Mouse (Mus musculus) C2C12 (cell line): ENCODE measurements around the gene Ppif. TPM values are rescaled to one million over a fixed set of nuclear protein-coding genes. Genes with fewer than 3 reads are reported as not detected.

ENCODE experiments used
- H3K27me3 ChIP-seq: one replicate; pipeline ENCODE4 v1.6.1; 2011; ENCODE audit not compliant: control insufficient read depth, insufficient read depth, insufficient read length
- H3K36me3 ChIP-seq: one replicate; pipeline ENCODE4 v1.6.1; 2011; ENCODE audit not compliant: control insufficient read depth, insufficient read depth
- H3K4me3 ChIP-seq: one replicate; pipeline ENCODE4 v1.5.1; 2011; ENCODE audit warnings: mild to moderate bottlenecking, control low read depth; ENCODE audit not compliant: poor library complexity, insufficient read depth, severe bottlenecking
- H3K79me2 ChIP-seq: one replicate; pipeline ENCODE4 v1.6.1; 2011; ENCODE audit not compliant: control insufficient read depth, insufficient read depth
- H3K79me3 ChIP-seq: one replicate; pipeline ENCODE4 v1.6.1; 2011; ENCODE audit warnings: low read depth, control low read depth
- H3ac ChIP-seq: one replicate; pipeline ENCODE3; 2011; ENCODE audit warnings: low read depth; ENCODE audit not compliant: control insufficient read depth, insufficient read length
- CEBPB ChIP-seq: IDR thresholded peaks from one replicate; pipeline ENCODE4 v1.6.1; 2011; ENCODE audit warnings: low read depth, mild to moderate bottlenecking, control low read depth, moderate library complexity
- CTCF ChIP-seq: IDR thresholded peaks from one replicate; pipeline ENCODE4 v1.5.1; 2011; ENCODE audit not compliant: control insufficient read depth, insufficient read depth, insufficient read length
- FOSL1 ChIP-seq: IDR thresholded peaks from one replicate; pipeline ENCODE4 v1.8.0; 2011; ENCODE audit warnings: mild to moderate bottlenecking, low read length; ENCODE audit not compliant: poor library complexity, insufficient read depth, severe bottlenecking
- MAX ChIP-seq: IDR thresholded peaks from one replicate; pipeline ENCODE4 v1.6.1; 2011; ENCODE audit warnings: mild to moderate bottlenecking, control low read depth
- MYOD1 ChIP-seq: IDR thresholded peaks from one replicate; pipeline ENCODE4 v1.6.1; 2011; ENCODE audit warnings: low read depth; ENCODE audit not compliant: control insufficient read depth, insufficient read length
- MYOG ChIP-seq: IDR thresholded peaks from one replicate; pipeline ENCODE4 v1.6.1; 2011; ENCODE audit not compliant: control insufficient read depth, insufficient read length; ENCODE audit errors: extremely low read depth
- USF1 ChIP-seq: IDR thresholded peaks from one replicate; pipeline ENCODE4 v1.6.1; 2011; ENCODE audit warnings: low read depth, mild to moderate bottlenecking, control low read depth, moderate library complexity
- polyA plus RNA-seq: library from polyadenylated mRNA; unstranded; fragments of >200 nt; fragmentation: generic; extraction: Trizol; gene quantifications from one replicate; pipeline ENCODE4 v1.2.1, GENCODE M21; 2012; ENCODE audit warnings: missing spikeins

Ppif gene
- polyA plus RNA-seq, 1 experiment: 21.4 TPM

DNA sequence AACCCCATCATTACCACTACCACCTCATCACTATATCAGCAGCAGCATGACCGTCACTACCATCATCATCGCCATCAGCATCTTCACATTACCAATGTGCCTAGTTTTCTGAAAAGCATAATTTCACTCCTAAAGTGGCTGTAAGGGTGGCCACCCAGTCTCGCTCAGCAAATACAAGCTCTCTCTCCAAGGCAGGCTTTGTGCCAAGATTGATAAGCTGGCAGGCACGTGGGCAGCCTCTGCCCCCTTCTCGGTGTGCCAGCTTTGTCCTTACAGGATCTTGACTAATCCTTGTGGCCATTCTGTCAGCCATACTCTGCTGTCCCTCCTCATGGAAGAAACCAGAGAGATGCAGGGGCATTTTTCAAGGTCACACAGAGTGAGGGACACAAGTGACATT lies 49.0 kb downstream of the Ppif start:
- no peak overlapping the region for H3K4me3 ChIP-seq
- H3K79me2 ChIP-seq: peaks cover 40% of the 10 kb centered on the region
- H3ac ChIP-seq: no peak overlapping the region
- H3K36me3 ChIP-seq: peaks cover 81% of the 10 kb centered on the region
- no peak for TF ChIP-seq CEBPB
- H3K79me3 ChIP-seq: peaks cover 15% of the 10 kb centered on the region
- H3K27me3 ChIP-seq: no peaks in the 10 kb centered on the region

DNA sequence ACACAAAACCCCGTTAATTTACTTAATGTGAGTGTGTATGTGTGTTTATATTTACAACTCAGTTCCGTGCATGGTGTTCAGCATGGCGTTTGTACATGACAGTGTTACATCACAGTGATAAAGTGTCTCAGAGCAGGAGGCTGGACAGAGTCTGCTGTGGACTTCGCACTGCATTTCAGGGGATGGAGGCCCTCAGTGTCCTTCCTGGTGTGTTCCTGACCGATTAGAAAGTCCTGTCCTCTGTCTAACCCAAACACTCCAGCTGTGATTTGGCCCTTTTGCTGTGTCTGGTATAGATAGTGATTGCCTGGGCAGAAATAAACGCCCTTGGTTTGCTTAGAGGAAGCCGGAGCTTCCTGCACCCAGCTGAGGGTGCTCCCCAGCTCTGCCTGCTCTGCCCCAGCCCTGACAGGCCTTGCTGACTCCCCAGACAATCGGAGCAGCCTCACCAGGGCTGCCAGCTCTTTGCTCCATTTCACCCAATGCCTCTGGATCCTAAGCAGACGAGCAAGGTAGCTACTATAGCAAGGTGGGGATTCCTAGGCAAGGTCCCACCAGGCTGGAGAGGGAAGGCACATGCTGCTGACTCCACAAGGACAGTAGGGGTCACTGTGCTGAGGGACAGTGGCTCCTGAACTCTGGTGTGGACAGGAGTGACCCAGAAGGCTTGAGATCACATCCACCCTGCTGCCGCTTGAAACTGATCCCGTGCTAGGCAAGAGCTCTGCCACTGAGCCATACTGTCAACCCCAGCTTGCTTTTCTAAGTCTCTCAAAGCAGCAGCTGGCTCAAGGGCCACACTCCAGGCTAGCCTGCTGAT lies 51.6 kb downstream of the Ppif start:
- Histone ChIP-seq H3K27me3 (no peaks in the 10 kb centered on the region), H3K79me2 (peaks cover 45% of the 10 kb centered on the region), H3K79me3 (peaks cover 20% of the 10 kb centered on the region), H3K4me3 (no peak overlapping the region), H3K36me3 (peaks cover 68% of the 10 kb centered on the region), H3ac (no peak overlapping the region)
- TF ChIP-seq CTCF (no peak), MAX (no peak), FOSL1 (no peak)

DNA sequence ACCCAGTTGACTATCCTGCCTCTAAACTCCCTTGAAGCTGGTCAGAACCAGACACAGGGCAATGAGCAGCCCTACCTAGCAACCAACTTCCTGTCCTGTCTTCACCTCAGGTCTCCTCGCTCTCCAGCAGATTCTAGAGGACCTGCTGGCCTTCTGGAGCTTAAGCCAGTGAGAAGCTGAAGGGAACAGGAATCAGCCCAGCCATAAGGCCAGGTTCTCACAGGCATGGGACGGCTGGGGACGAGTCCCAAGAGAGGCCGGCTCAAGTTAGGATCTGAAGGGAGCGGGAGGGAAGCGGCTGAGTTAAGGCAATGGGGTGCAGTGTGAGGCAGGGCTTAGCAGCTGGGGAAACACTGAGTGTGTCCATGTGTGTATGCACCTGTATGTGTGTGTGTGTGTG lies 52.4 kb downstream of the Ppif start:
- Histone ChIP-seq H3K4me3 (no peak overlapping the region), H3K36me3 (peaks cover 66% of the 10 kb centered on the region), H3K79me3 (peaks cover 20% of the 10 kb centered on the region), H3ac (no peak overlapping the region), H3K79me2 (peaks cover 47% of the 10 kb centered on the region), H3K27me3 (no peaks in the 10 kb centered on the region)
- no peak for TF ChIP-seq USF1
- no peak for TF ChIP-seq CTCF
- TF ChIP-seq FOSL1: no peak
- no peak for TF ChIP-seq CEBPB
- no peak for TF ChIP-seq MYOG
- TF ChIP-seq MYOD1: no peak
- TF ChIP-seq MAX: no peak

DNA sequence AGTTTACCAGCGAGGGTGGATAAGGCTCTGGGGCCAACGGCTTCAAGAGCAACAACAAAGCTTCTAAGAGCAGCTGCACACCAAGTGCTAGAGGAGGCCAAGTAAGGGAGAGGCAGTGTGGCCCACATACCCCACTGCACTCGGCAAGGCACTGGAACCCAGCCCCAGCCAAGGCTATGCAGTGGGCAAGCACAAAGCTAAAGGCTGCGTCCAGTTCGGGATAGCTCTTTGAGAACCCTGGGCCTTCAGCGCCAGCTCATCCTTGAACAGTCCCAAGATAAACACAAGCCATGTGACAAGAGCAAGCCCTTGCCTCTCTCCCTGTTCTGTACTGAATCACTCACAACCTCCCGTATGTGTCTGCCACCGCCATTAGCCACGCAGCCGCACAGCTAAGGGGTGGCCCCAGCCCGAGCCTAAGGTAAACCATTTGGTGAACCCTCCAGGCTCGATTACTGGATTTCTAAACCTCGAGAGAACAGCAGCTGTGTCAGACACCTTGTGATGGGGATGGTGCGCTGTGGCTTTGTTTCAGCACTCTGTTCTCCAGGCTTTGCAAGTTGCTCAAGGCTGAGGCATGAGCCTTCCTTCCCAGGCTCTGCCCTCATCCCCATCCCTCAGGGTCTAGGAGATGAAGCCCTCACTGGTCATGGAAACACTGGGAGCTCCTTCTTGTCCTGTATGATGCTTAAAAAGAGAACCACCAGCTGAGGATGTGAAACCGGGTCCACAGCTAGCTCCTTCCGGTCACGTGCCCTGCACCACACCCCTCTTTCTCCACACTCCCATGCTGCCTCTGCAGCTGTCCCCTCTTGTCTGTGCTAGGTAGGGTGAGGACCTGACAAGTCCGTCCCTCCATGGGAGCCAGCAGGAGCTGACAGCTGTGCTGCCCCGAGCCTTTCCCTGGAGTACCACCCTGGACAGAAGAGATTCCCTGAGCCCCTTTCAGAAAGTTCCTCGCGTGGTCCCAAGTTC lies 53.3 kb downstream of the Ppif start:
- peaks cover 20% of the 10 kb centered on the region for H3K79me3 ChIP-seq
- H3K36me3 ChIP-seq: peaks cover 71% of the 10 kb centered on the region
- no peaks in the 10 kb centered on the region for H3K27me3 ChIP-seq
- H3ac ChIP-seq: peak overlapping the region; percentile 7
- TF ChIP-seq MYOG (no peak), MAX (peak; percentile 62), USF1 (peak; percentile 98), CEBPB (no peak), MYOD1 (peak; percentile 99), CTCF (no peak), FOSL1 (no peak)
- H3K4me3 ChIP-seq: no peak overlapping the region
- peaks cover 54% of the 10 kb centered on the region for H3K79me2 ChIP-seq

DNA sequence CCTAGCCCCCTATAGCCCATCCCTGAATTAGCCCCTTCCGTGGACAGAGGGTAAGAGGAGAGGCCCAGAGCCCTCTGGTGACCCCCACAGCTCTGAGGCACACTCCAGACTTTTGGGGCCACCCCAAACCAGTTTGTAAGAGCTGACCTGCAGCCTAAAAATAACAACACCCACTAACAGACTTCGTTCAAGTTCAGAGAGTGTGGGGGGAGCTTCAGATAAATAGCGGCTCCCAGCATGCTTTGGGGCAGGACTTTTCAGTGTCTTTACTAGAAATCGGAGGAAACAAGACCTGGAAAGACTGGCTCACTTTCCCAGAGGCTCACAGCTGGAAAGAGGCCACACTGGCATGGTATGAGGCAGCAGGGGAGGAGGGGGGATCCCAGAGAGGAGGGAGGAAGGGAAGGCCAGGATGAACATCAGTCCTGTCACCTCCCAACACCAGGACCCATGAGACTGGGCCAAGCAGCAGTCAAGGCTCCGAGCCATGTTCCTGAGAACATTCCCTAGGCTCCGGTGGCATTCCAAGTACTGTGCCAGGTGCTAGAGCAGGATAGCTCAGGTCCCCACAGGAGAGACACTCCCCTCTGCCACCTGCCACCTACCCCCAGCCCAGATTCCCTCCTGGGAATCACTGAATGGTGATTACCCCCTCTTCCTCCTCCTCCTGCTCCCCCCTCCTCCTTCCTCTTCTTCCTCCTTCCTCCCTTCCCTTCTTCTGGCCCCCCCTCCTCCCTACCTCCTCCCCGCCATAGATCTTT lies 54.2 kb downstream of the Ppif start:
- Histone ChIP-seq H3ac (no peak overlapping the region), H3K79me2 (peaks cover 54% of the 10 kb centered on the region), H3K4me3 (no peak overlapping the region), H3K36me3 (peaks cover 75% of the 10 kb centered on the region), H3K79me3 (peaks cover 20% of the 10 kb centered on the region), H3K27me3 (no peaks in the 10 kb centered on the region)
- TF ChIP-seq FOSL1 (no peak), MAX (no peak), MYOD1 (no peak), CTCF (no peak), USF1 (no peak), MYOG (no peak), CEBPB (no peak)
